Comparison of ENCODE assay signal across 16 mouse cellular contexts in the genomic region with DNA sequence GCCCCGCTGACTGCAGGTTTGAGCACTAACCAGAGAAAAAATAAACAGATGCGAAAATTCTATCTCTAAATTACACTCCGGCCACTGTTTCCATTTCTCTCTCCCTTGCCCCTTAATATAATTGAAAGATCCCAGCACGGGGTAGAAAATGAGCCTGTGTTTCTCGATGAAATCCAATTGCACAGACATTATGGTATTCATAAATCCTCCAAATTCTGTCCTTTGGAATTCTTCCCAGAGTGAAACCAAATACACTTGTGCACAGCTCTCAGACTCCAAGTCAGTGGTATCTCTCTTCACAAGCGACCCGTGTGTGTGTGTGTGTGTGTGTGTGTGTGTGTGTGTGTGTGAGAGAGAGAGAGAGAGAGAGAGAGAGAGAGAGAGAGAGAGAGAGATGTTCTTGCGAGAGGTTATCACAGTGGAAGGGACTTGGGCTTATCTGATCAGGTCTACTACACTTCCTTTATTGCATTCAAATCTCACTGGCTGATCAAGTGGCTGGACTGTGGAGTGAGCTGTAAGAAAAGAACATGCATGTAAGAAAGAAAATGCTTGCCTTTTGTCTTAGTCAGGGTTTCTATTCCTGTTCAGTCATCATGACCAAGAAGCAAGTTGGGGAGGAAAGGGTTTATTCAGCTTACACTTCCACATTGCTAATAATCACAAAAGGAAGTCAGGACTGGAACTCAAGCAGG.
DNase-seq lines count a peak whose midpoint lies in the region; ATAC-seq and TF ChIP-seq lines count a peak whose summit lies in the region.
"Had no signal": no experiment of that assay in that cellular context is flagged by ENCODE, and none has a peak within 500 bp of the region (broad histone marks: within the 10 kb centered on the region; RNA-seq: fewer than 3 reads in every experiment).

No protein-coding gene starts in this region.

- H3K36me3 ChIP-seq in forebrain, embryonic 14.5 days (ENCODE audit: control insufficient read depth, insufficient read depth, low read length): no peaks in the 10 kb centered on the region
- no peaks in the 10 kb centered on the region for H3K36me3 ChIP-seq in forebrain, embryonic 12.5 days (replicated peaks)
- H3K36me3 ChIP-seq in lung, embryonic 15.5 days: no peaks in the 10 kb centered on the region
- no peaks in the 10 kb centered on the region for H3K36me3 ChIP-seq in embryonic facial prominence, embryonic 15.5 days
- H3K36me3 ChIP-seq in neural tube, embryonic 14.5 days (ENCODE audit: control insufficient read depth, insufficient read depth, low read length): no peaks in the 10 kb centered on the region
- no peaks in the 10 kb centered on the region for H3K36me3 ChIP-seq in hindbrain, postnatal 0 days (ENCODE audit: insufficient read depth, low read length)
- H3K36me3 ChIP-seq: heart, embryonic 15.5 days had no signal

- TF ChIP-seq CTCF in hindbrain, postnatal 0 days (IDR thresholded peaks at IDR 0.05; ENCODE audit: low read depth): no peak

- no peaks in the 10 kb centered on the region for H3K27me3 ChIP-seq in forebrain, embryonic 14.5 days (replicated peaks; ENCODE audit: control insufficient read depth, insufficient read depth, low read length)
- no peaks in the 10 kb centered on the region for H3K27me3 ChIP-seq in forebrain, embryonic 12.5 days
- H3K27me3 ChIP-seq in lung, embryonic 15.5 days: no peaks in the 10 kb centered on the region
- 0 out of 2 replicates have a peak, but pooled peaks cover 3% of the 10 kb centered on the region for H3K27me3 ChIP-seq in embryonic facial prominence, embryonic 15.5 days
- no peaks in the 10 kb centered on the region for H3K27me3 ChIP-seq in neural tube, embryonic 14.5 days (ENCODE audit: control insufficient read depth, insufficient read depth, low read length)
- no peaks in the 10 kb centered on the region for H3K27me3 ChIP-seq in hindbrain, postnatal 0 days (ENCODE audit: insufficient read depth, low read length)
- H3K27me3 ChIP-seq: heart, embryonic 15.5 days had no signal

- no peaks in the 10 kb centered on the region for H3K9me3 ChIP-seq in forebrain, embryonic 14.5 days (replicated peaks; ENCODE audit: control insufficient read depth, low read length)
- H3K9me3 ChIP-seq in forebrain, embryonic 12.5 days: no peaks in the 10 kb centered on the region
- no peaks in the 10 kb centered on the region for H3K9me3 ChIP-seq in lung, embryonic 15.5 days
- H3K9me3 ChIP-seq in embryonic facial prominence, embryonic 15.5 days (replicated peaks): no peaks in the 10 kb centered on the region
- no peaks in the 10 kb centered on the region for H3K9me3 ChIP-seq in neural tube, embryonic 14.5 days (ENCODE audit: control insufficient read depth, low read length)
- H3K9me3 ChIP-seq in hindbrain, postnatal 0 days (ENCODE audit: low read length): no peaks in the 10 kb centered on the region
- H3K9me3 ChIP-seq: heart, embryonic 15.5 days had no signal

- H3K9ac ChIP-seq in forebrain, embryonic 14.5 days (ENCODE audit: low read length): no peak overlapping the region
- H3K9ac ChIP-seq in forebrain, embryonic 12.5 days: no peak overlapping the region
- H3K9ac ChIP-seq in lung, embryonic 15.5 days: no peak overlapping the region
- no peak overlapping the region for H3K9ac ChIP-seq in embryonic facial prominence, embryonic 15.5 days
- H3K9ac ChIP-seq in neural tube, embryonic 14.5 days (replicated peaks; ENCODE audit: low read depth, low read length): no peak overlapping the region
- H3K9ac ChIP-seq in hindbrain, postnatal 0 days (replicated peaks; ENCODE audit: low read length): no peak overlapping the region
- H3K9ac ChIP-seq: heart, embryonic 15.5 days had no signal

- H3K4me2 ChIP-seq in forebrain, embryonic 14.5 days (ENCODE audit: low read length): no peak overlapping the region
- H3K4me2 ChIP-seq in forebrain, embryonic 12.5 days: no peak overlapping the region
- no peak overlapping the region for H3K4me2 ChIP-seq in lung, embryonic 15.5 days
- 0 out of 2 replicates have a peak overlapping the region, but pooled peaks have one; percentile 19 for H3K4me2 ChIP-seq in embryonic facial prominence, embryonic 15.5 days (replicated peaks)
- H3K4me2 ChIP-seq in neural tube, embryonic 14.5 days (ENCODE audit: low read depth, low read length): no peak overlapping the region
- no peak overlapping the region for H3K4me2 ChIP-seq in hindbrain, postnatal 0 days (ENCODE audit: low read depth, low read length)

- no peak overlapping the region for H3K4me3 ChIP-seq in forebrain, embryonic 14.5 days (ENCODE audit: low read depth, low read length)
- no peak overlapping the region for H3K4me3 ChIP-seq in forebrain, embryonic 12.5 days (replicated peaks)
- no peak overlapping the region for H3K4me3 ChIP-seq in lung, embryonic 15.5 days
- H3K4me3 ChIP-seq in embryonic facial prominence, embryonic 15.5 days (replicated peaks): no peak overlapping the region
- no peak overlapping the region for H3K4me3 ChIP-seq in neural tube, embryonic 14.5 days (ENCODE audit: low read depth, low read length)
- H3K4me3 ChIP-seq in hindbrain, postnatal 0 days (ENCODE audit: low read length): no peak overlapping the region
- H3K4me3 ChIP-seq: heart, embryonic 15.5 days had no signal

- no peaks in the 10 kb centered on the region for H3K4me1 ChIP-seq in forebrain, embryonic 14.5 days (ENCODE audit: control insufficient read depth, insufficient read depth, low read length)
- H3K4me1 ChIP-seq in forebrain, embryonic 12.5 days: peaks cover 12% of the 10 kb centered on the region; the same call in 1 of the 2 replicates
- H3K4me1 ChIP-seq in lung, embryonic 15.5 days: peaks cover 22% of the 10 kb centered on the region
- H3K4me1 ChIP-seq in embryonic facial prominence, embryonic 15.5 days: peaks cover 39% of the 10 kb centered on the region
- H3K4me1 ChIP-seq in neural tube, embryonic 14.5 days (ENCODE audit: control insufficient read depth, insufficient read depth, low read length): 0 out of 2 replicates have a peak, but pooled peaks cover 5% of the 10 kb centered on the region
- H3K4me1 ChIP-seq in hindbrain, postnatal 0 days (ENCODE audit: insufficient read depth, low read length): 0 out of 2 replicates have a peak, but pooled peaks cover 5% of the 10 kb centered on the region

- ATAC-seq in forebrain, embryonic 14.5 days: no peak
- ATAC-seq in forebrain, embryonic 12.5 days (ENCODE audit: low FRiP score): no peak
- no peak for ATAC-seq in lung, embryonic 15.5 days (ENCODE audit: borderline replicate concordance, extremely low read depth, low FRiP score, low TSS enrichment)
- no peak for ATAC-seq in embryonic facial prominence, embryonic 15.5 days (ENCODE audit: insufficient number of reproducible peaks, low FRiP score, low TSS enrichment, low read depth)
- no peak for ATAC-seq in neural tube, embryonic 14.5 days (ENCODE audit: low read depth)
- no peak for ATAC-seq in hindbrain, postnatal 0 days
- ATAC-seq: hindbrain, embryonic 16.5 days had no signal

- no peak overlapping the region for H3K27ac ChIP-seq in forebrain, embryonic 14.5 days (ENCODE audit: low read depth, low read length)
- H3K27ac ChIP-seq in forebrain, embryonic 12.5 days: no peak overlapping the region
- H3K27ac ChIP-seq in lung, embryonic 15.5 days: peak overlapping the region; percentile 35
- H3K27ac ChIP-seq in embryonic facial prominence, embryonic 15.5 days (replicated peaks): peak overlapping the region; percentile 77
- H3K27ac ChIP-seq in neural tube, embryonic 14.5 days (ENCODE audit: low read depth, low read length): peak overlapping the region; percentile 35; the same call in 1 of the 2 replicates
- H3K27ac ChIP-seq in hindbrain, postnatal 0 days: no peak overlapping the region

- 77% methylated on average over 8 of the region's 8 CpGs for WGBS in forebrain, embryonic 14.5 days
- 81% methylated on average over 8 of the region's 8 CpGs for WGBS in forebrain, embryonic 12.5 days
- 30% methylated on average over 8 of the region's 8 CpGs for WGBS in lung, embryonic 15.5 days
- WGBS in embryonic facial prominence, embryonic 15.5 days: 37% methylated on average over 8 of the region's 8 CpGs
- 72% methylated on average over 8 of the region's 8 CpGs for WGBS in neural tube, embryonic 14.5 days
- 50% methylated on average over 8 of the region's 8 CpGs for WGBS in hindbrain, postnatal 0 days

- DNase-seq in forebrain, embryonic 14.5 days (ENCODE audit: low spot score): peak; percentile 41
- DNase-seq in lung, postnatal 25 days (ENCODE audit: low spot score): no peak
- no peak for DNase-seq in natural killer cell, adult 2 months (ENCODE audit: low spot score in 2 of 2)
- DNase-seq in hindbrain, postnatal 0 days (ENCODE audit: low spot score): no peak
- DNase-seq: cerebellum, adult 18-20 months; embryo, embryonic 11 days; gastrocnemius, postnatal 36 days; kidney, postnatal 14 days; liver; lung, postnatal 36 days had no signal

Comparison
In these comparisons a context has a peak if more than half of its experiments do, and no peak if none do; other contexts are left out.
1. H3K27ac ChIP-seq: peak in lung, embryonic 15.5 days (single experiment), embryonic facial prominence, embryonic 15.5 days (single experiment) and neural tube, embryonic 14.5 days (single experiment); none in forebrain, embryonic 14.5 days (single experiment), forebrain, embryonic 12.5 days (single experiment) and hindbrain, postnatal 0 days (single experiment).